Mouse (Mus musculus) bone marrow, adult 2 months (tissue): ENCODE results near the gene Bhlhe41.

Experiments used
- CTCF ChIP-seq: fragments of 200-500 bp; IDR thresholded peaks from 2 replicates; pipeline ENCODE4 v1.5.1; 2011; ENCODE audit warnings: low read length, control low read depth; ENCODE audit not compliant: control insufficient read depth, insufficient read depth
- POLR2A ChIP-seq: fragments of 200-500 bp; IDR thresholded peaks from 2 replicates; pipeline ENCODE4 v1.6.1; 2011; ENCODE audit warnings: low read depth, mild to moderate bottlenecking, control low read depth, low read length, borderline replicate concordance; ENCODE audit not compliant: control insufficient read depth

GRCm38 (mm10) chr6:145865289-145865885 is at the start of gene Bhlhe41:
- TF ChIP-seq POLR2A (no peak), CTCF (no peak)
